Mouse (Mus musculus) limb, embryonic 15.5 days (tissue): ENCODE results near the gene Shisa5. TPM values are rescaled to one million over a fixed set of nuclear protein-coding genes. Genes with fewer than 3 reads are reported as not detected.

ENCODE experiments used
- ATAC-seq: fragments of 200-750 bp; cut with Nextera tagmentation; 2 replicates; pipeline ENCODE4 v1.8.0; 2017; ENCODE audit warnings: low read depth, moderate TSS enrichment; ENCODE audit not compliant: insufficient number of reproducible peaks, low FRiP score, low TSS enrichment
- H3K27ac ChIP-seq: fragments of 300-500 bp; sonication (generic); 2 replicates; pipeline ENCODE4 v1.5.1; 2015; ENCODE audit warnings: moderate library complexity, mild to moderate bottlenecking, inconsistent platforms
- H3K27me3 ChIP-seq: fragments of 300-500 bp; sonication (generic); 2 replicates; pipeline ENCODE4 v1.6.1; 2015; ENCODE audit warnings: inconsistent platforms
- H3K36me3 ChIP-seq: fragments of 300-500 bp; sonication (generic); 2 replicates; pipeline ENCODE4 v1.6.1; 2015; ENCODE audit warnings: inconsistent platforms
- H3K4me1 ChIP-seq: fragments of 300-500 bp; sonication (generic); 2 replicates; pipeline ENCODE4 v1.6.1; 2015; ENCODE audit warnings: inconsistent platforms
- H3K4me2 ChIP-seq: fragments of 300-500 bp; sonication (generic); 2 replicates; pipeline ENCODE4 v1.6.1; 2015; ENCODE audit warnings: mild to moderate bottlenecking, inconsistent platforms
- H3K4me3 ChIP-seq: fragments of 300-500 bp; sonication (generic); 2 replicates; pipeline ENCODE4 v1.5.1; 2015; ENCODE audit warnings: mild to moderate bottlenecking, inconsistent platforms
- H3K9ac ChIP-seq: fragments of 300-500 bp; sonication (generic); 2 replicates; pipeline ENCODE4 v1.6.1; 2015; ENCODE audit warnings: inconsistent platforms
- H3K9me3 ChIP-seq: fragments of 300-500 bp; sonication (generic); 2 replicates; pipeline ENCODE4 v1.6.1; 2016; ENCODE audit warnings: inconsistent platforms
- WGBS: fragments of 180-500 bp; shearing (Covaris S2); methylation state at CpG from one replicate; pipeline ENCODE4 v1.1.7; 2015; 5-methylcytosine and 5-hydroxymethylcytosine counted together
- polyA plus RNA-seq: library from polyadenylated mRNA; unstranded; fragments of >200 nt; fragmentation: Nextera tagmentation; extraction: Ambion mirVana; gene quantifications from 2 replicates; pipeline ENCODE4 v1.2.1, GENCODE M21; 2015

Shisa5 gene
- polyA plus RNA-seq, 1 experiment from 2014 or later: 108 TPM

- Histone ChIP-seq H3K27me3 (no peaks in the 10 kb centered on the region), H3K9ac (no peak overlapping the region), H3K9me3 (no peaks in the 10 kb centered on the region), H3K27ac (no peak overlapping the region), H3K4me1 (no peaks in the 10 kb centered on the region), H3K4me2 (no peak overlapping the region), H3K4me3 (no peak overlapping the region), H3K36me3 (no peaks in the 10 kb centered on the region)
- no peak for ATAC-seq
- 61% methylated on average over 2 of the region's 2 CpGs for WGBS
Observed at GRCm38 (mm10) chr9:109003201-109003600, 35.2 kb upstream of the Shisa5 start.

GRCm38 (mm10) chr9:109007025-109007780 is 31.2 kb upstream of the Shisa5 start:
- Histone ChIP-seq H3K9ac (no peak overlapping the region), H3K4me3 (no peak overlapping the region), H3K9me3 (no peaks in the 10 kb centered on the region), H3K27me3 (no peaks in the 10 kb centered on the region), H3K27ac (no peak overlapping the region), H3K4me2 (no peak overlapping the region), H3K36me3 (peaks cover 10% of the 10 kb centered on the region; the same call in 1 of the 2 replicates), H3K4me1 (peaks cover 12% of the 10 kb centered on the region)
- WGBS: 82% methylated on average over 21 of the region's 21 CpGs
- no peak for ATAC-seq

- WGBS: 88% methylated on average over 9 of the region's 9 CpGs
- no peak overlapping the region for H3K4me3 ChIP-seq
- no peaks in the 10 kb centered on the region for H3K9me3 ChIP-seq
- peaks cover 12% of the 10 kb centered on the region; the same call in 1 of the 2 replicates for H3K36me3 ChIP-seq
- no peak overlapping the region for H3K4me2 ChIP-seq
- ATAC-seq: no peak
- H3K27ac ChIP-seq: no peak overlapping the region
- H3K4me1 ChIP-seq: peaks cover 12% of the 10 kb centered on the region
- no peak overlapping the region for H3K9ac ChIP-seq
- no peaks in the 10 kb centered on the region for H3K27me3 ChIP-seq
Observed at GRCm38 (mm10) chr9:109008081-109008480, 30.3 kb upstream of the Shisa5 start.

- peaks cover 12% of the 10 kb centered on the region for H3K4me1 ChIP-seq
- no peak overlapping the region for H3K4me3 ChIP-seq
- no peak for ATAC-seq
- H3K36me3 ChIP-seq: peaks cover 12% of the 10 kb centered on the region; the same call in 1 of the 2 replicates
- H3K9me3 ChIP-seq: no peaks in the 10 kb centered on the region
- no peak overlapping the region for H3K27ac ChIP-seq
- H3K9ac ChIP-seq: no peak overlapping the region
- 47% methylated on average over 10 of the region's 10 CpGs for WGBS
- no peak overlapping the region for H3K4me2 ChIP-seq
- H3K27me3 ChIP-seq: no peaks in the 10 kb centered on the region
Observed at GRCm38 (mm10) chr9:109008994-109009635, 29.2 kb upstream of the Shisa5 start.

- Histone ChIP-seq H3K36me3 (peaks cover 12% of the 10 kb centered on the region; the same call in 1 of the 2 replicates), H3K4me1 (peaks cover 12% of the 10 kb centered on the region), H3K27ac (no peak overlapping the region), H3K4me3 (no peak overlapping the region), H3K9me3 (no peaks in the 10 kb centered on the region), H3K27me3 (no peaks in the 10 kb centered on the region), H3K9ac (no peak overlapping the region), H3K4me2 (no peak overlapping the region)
- no peak for ATAC-seq
- WGBS: 31% methylated on average over 17 of the region's 17 CpGs
Observed at GRCm38 (mm10) chr9:109009636-109010315, 28.6 kb upstream of the Shisa5 start.

- peaks cover 12% of the 10 kb centered on the region for H3K4me1 ChIP-seq
- WGBS: 68% methylated on average over 14 of the region's 14 CpGs
- H3K36me3 ChIP-seq: peaks cover 12% of the 10 kb centered on the region; the same call in 1 of the 2 replicates
- no peaks in the 10 kb centered on the region for H3K27me3 ChIP-seq
- H3K9ac ChIP-seq: no peak overlapping the region
- H3K27ac ChIP-seq: no peak overlapping the region
- ATAC-seq: no peak
- H3K4me3 ChIP-seq: no peak overlapping the region
- H3K4me2 ChIP-seq: no peak overlapping the region
- H3K9me3 ChIP-seq: no peaks in the 10 kb centered on the region
Observed at GRCm38 (mm10) chr9:109010316-109010690, 28.1 kb upstream of the Shisa5 start.

GRCm38 (mm10) chr9:109015397-109015796 is 23.0 kb upstream of the Shisa5 start:
- H3K4me2 ChIP-seq: no peak overlapping the region
- H3K4me1 ChIP-seq: 0 out of 2 replicates have a peak, but pooled peaks cover under 1% of the 10 kb centered on the region
- no peak overlapping the region for H3K4me3 ChIP-seq
- no peak overlapping the region for H3K27ac ChIP-seq
- no peaks in the 10 kb centered on the region for H3K27me3 ChIP-seq
- H3K9ac ChIP-seq: no peak overlapping the region
- H3K9me3 ChIP-seq: no peaks in the 10 kb centered on the region
- 42% methylated on average over 8 of the region's 8 CpGs for WGBS
- ATAC-seq: no peak
- peaks cover 12% of the 10 kb centered on the region; the same call in 1 of the 2 replicates for H3K36me3 ChIP-seq

GRCm38 (mm10) chr9:109016973-109017604 is 21.3 kb upstream of the Shisa5 start:
- H3K4me2 ChIP-seq: no peak overlapping the region
- no peaks in the 10 kb centered on the region for H3K27me3 ChIP-seq
- no peak overlapping the region for H3K9ac ChIP-seq
- H3K9me3 ChIP-seq: no peaks in the 10 kb centered on the region
- 47% methylated on average over 11 of the region's 11 CpGs for WGBS
- no peak overlapping the region for H3K4me3 ChIP-seq
- no peak for ATAC-seq
- 0 out of 2 replicates have a peak, but pooled peaks cover 2% of the 10 kb centered on the region for H3K36me3 ChIP-seq
- no peaks in the 10 kb centered on the region for H3K4me1 ChIP-seq
- H3K27ac ChIP-seq: no peak overlapping the region

- no peak for ATAC-seq
- Histone ChIP-seq H3K36me3 (0 out of 2 replicates have a peak, but pooled peaks cover 7% of the 10 kb centered on the region), H3K27me3 (no peaks in the 10 kb centered on the region), H3K9me3 (no peaks in the 10 kb centered on the region), H3K4me2 (no peak overlapping the region), H3K9ac (no peak overlapping the region), H3K27ac (no peak overlapping the region), H3K4me3 (no peak overlapping the region), H3K4me1 (no peaks in the 10 kb centered on the region)
- WGBS: 74% methylated on average over 4 of the region's 4 CpGs
Observed at GRCm38 (mm10) chr9:109021428-109021827, 16.9 kb upstream of the Shisa5 start.

- WGBS: 90% methylated on average over 17 of the region's 17 CpGs
- Histone ChIP-seq H3K9me3 (no peaks in the 10 kb centered on the region), H3K9ac (no peak overlapping the region), H3K27me3 (no peaks in the 10 kb centered on the region), H3K4me1 (no peaks in the 10 kb centered on the region), H3K36me3 (peaks cover 7% of the 10 kb centered on the region; the same call in 1 of the 2 replicates), H3K27ac (no peak overlapping the region), H3K4me3 (no peak overlapping the region), H3K4me2 (no peak overlapping the region)
- ATAC-seq: no peak
Observed at GRCm38 (mm10) chr9:109022866-109023685, 15.3 kb upstream of the Shisa5 start.

- no peak overlapping the region for H3K4me3 ChIP-seq
- ATAC-seq: no peak
- H3K27ac ChIP-seq: no peak overlapping the region
- 72% methylated on average over 8 of the region's 8 CpGs for WGBS
- H3K9me3 ChIP-seq: no peaks in the 10 kb centered on the region
- H3K4me2 ChIP-seq: no peak overlapping the region
- H3K27me3 ChIP-seq: no peaks in the 10 kb centered on the region
- H3K4me1 ChIP-seq: no peaks in the 10 kb centered on the region
- no peak overlapping the region for H3K9ac ChIP-seq
- peaks cover 7% of the 10 kb centered on the region; the same call in 1 of the 2 replicates for H3K36me3 ChIP-seq
Observed at GRCm38 (mm10) chr9:109027521-109027920, 10.8 kb upstream of the Shisa5 start.
